Mouse (Mus musculus) cerebellum, adult 8-10 months (tissue): ENCODE measurements around the gene Serpinb9b.
A peak's percentile ranks its signal among the peaks of the same experiment; 100 is the strongest.

Source experiments
- DNase-seq: peaks from one replicate; pipeline ENCODE4 v3.0.0; 2022

Serpinb9b gene

DNA sequence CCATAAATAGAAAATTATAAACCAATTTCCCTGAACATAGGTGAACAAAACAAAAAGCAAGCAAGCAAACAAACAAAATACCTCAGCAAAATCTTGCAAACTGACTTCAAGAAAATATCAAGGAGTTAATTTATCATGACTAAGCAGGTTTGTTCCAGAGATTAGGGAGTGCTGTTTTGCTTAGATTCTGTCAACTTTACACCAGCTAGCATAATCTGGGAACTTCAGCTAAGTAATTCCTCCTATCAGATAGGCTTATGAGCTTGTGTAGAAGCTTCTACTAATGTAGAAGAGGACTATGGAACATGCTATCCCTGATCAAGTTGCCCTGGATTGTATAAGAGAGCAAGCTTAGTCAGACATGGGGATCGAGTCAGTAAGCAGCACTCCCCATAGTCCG is 20.0 kb downstream of the Serpinb9b start:
- no peak for DNase-seq

DNA sequence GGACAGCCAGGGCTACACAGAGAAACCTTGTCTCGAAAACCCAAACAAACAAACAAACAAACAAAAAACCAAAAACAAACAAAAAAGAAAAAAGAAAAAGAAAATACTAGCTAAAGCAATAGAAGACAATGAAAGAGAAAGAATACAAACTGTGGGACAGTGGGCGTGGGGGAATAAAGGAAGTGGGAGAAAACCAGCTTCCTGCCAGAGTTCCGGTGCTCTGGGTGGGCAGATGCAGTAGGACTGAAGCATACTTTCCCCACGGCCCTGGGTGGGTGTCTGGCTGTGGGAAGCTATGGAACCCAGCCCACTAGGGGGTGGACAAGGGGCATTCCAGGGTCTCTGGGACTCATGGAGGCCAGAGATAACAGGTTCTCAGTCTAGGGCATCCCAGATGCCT is 21.0 kb downstream of the Serpinb9b start:
- no peak for DNase-seq

DNA sequence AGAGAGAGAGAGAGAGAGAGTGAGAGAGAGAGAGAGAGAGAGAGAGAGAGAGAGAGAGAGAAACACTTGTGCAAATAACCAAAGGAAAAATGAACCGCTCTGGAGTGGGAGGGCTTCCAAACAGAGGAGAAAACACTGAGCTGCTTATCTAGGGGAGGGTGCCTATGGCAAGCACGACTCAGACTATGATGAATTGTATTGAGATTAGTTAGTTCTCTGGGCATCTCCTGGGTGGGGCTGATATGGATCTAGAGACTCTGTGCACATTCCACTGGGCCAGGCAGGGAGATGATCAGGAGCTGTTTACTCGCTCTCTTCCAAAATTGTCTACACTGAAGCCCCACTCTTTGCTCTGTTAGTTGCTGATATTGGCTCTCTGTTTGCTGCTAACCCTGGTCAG is 24.5 kb downstream of the Serpinb9b start:
- DNase-seq = no peak

DNA sequence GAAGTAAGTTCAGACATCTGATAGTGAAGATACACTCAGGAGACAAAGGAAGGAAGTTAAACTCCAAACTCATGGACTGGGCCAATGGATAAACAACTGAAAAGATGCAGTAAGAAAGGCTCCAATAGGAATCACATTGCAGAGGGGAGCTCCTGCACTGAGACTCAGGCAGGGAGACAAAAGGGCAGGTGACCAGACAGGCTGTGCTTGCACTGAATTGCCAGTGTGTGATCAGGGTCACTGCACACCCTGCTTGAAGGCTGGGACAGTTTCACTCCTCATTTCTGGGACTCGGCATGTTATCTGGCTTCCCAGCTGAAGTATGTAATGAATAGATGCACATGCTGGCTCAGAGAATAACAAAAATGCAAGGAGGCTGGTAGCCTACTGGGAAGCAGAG is 35.8 kb downstream of the Serpinb9b start:
- no peak for DNase-seq

DNA sequence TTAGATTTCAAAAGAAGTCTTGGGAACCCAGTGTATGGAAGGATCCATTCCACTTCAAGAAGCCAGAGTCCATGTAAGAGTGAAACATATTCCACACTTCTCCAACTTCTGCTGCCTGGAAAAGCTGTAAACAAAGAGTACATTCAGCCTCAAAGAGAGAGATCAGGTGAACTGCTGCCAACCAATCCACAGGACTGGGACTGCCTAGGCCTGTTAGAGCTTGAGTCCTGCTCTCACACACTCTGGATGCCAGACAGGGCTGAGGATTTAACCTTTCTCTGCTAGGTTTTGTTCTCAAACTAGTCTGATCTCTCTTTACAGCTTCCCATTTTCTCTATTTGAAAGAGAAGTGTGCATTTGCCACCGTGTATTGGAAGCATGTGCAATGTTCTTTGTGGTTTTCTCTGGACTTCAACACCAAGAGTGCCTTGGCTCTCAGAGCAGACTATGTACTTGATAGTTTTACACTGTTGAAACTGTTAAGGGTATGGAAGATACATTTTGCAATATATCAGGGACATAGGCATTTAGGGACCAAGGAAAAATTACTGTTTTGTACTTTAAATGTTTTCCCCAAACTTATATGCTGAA is 40.3 kb downstream of the Serpinb9b start:
- no peak for DNase-seq

DNA sequence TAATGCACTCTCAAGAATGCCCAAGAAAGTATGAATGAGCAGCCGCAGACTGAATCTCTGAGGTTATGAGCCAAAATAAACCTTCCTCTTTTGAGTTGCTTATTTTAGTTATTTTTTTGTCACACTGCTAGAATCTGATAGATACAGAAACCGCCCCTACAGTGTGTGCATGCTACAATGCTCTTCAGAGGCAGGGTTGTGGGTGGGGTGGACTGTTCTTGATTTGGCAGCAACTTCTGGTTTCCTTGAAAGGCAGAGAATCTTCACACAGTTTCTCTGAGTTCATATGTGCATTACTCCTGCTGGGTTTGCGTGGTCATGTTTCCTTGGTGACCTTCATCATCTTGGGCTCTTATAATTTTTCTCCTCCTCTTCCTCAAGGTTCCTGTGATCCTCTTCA is 40.9 kb downstream of the Serpinb9b start:
- no peak for DNase-seq

DNA sequence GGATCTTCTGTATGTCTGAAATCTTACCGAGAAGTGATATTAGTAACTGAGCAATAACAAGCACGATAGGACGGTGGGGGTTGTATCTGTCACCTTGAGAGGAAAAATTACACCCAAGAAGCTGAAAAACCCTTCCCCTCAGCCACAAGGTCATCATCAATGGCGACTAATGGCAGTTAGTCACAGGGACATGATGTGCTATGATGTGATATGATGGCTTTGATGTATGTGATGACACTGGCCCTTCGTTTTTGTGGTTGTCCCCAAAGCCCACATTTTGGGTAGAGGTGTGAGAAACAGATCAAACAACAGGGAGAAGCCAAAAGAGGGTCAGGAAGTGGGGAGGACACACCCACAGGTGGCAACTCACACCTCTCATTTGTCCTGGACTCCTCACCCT is 44.6 kb downstream of the Serpinb9b start:
- DNase-seq = no peak

DNA sequence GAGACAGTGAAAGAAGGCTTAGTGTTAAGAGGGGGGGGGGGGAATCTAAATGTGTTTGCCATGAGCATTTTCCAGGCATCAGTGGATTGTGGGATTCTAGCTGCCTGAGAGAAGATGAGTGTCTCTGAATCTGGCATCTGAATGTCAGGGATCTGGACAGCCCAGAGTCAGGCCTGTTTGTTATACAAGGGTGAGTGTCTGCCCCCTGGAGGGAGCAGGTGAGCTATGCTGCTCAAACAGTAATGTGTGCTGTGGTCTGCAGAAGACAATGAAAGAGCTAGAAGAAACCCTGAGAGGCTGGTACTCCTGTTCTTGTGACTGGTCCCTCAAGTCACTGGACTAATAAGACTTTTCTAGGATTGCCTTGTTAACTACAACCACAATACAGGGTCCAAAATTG is 46.8 kb downstream of the Serpinb9b start:
- DNase-seq = no peak

DNA sequence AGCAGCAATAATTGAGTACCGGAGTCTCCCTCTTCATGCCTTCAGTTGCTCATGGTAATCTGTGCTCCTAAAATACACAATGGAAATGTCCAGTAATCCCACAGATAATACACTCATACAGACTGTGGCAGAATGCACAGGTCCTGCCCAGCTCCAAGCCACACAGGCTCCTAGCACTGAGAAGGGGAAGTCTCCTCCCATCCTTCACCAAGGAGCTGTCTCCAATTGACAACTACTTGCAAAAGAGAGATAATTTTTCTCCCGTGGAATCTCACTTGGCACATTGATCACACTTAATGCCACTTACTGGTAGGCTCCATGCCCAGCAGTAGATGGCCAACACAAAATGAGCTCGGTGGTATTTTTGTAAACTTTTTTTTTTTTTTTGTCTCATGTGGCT is 49.0 kb downstream of the Serpinb9b start:
- DNase-seq = no peak

DNA sequence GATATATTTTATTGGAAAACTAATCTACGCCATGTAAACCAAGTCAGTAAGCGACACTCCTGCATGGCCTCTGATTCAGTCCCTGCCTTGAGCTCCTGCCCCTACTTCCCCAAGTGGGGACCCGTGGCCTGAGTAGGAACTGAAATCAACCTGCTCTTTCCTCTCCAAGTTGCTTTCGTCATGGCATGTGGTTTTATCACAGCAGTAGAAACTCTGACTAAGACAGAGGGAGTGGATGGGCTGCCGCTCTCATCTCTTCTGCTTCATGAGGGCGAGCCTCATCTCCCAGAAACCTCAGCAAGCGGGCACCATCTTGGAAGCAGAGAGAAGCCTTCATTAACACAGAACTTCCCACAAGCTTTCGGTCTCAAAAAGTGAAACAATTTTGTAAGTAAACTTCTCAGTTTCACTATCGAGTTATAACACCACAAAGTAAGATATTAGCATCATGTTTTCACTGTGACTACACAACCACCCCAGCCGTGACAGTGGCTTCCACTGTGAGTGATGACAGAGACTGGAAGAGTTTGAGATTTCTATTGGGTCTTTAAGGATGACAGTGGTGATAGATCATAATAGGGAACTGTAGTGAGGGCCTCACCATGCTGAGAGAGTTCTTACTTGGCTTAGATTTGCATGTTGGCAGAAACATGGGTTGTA is 49.9 kb downstream of the Serpinb9b start:
- no peak for DNase-seq

DNA sequence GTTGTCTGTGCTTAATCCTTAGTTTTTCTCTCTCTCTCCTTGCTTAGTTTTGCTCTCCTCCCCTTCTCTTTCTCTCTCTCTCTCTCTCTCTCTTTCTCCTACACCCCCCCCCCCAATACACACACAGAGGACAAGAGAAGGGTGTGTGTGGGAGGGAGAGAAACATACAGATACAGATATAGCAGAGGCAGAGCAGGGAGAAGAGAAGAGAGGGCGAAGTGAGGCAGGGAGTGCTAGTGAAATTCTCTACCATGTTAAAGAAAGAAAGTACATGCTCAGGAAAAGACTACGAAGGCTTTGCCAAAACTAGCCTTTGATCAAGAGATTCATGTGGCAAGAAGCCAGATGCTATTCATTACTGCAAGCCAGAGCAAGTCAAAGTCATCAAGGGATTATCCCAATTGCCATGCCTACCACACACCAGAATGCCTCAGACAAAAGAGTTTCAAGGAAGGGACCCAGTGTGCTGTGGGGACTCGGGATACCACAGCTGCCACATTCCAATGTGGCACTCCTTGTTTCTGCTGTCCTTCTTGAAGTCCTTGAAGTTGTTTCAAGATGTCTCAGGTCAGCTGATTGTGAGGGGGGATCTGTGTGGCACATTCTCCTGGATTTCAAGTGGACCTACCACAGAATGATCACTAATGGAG is 51.0 kb downstream of the Serpinb9b start, which contains the start of gene Serpinb1b:
TSS of gene Serpinb1b (plus strand) at position 520 of the 650 bp plus-strand sequence.
- DNase-seq = no peak

DNA sequence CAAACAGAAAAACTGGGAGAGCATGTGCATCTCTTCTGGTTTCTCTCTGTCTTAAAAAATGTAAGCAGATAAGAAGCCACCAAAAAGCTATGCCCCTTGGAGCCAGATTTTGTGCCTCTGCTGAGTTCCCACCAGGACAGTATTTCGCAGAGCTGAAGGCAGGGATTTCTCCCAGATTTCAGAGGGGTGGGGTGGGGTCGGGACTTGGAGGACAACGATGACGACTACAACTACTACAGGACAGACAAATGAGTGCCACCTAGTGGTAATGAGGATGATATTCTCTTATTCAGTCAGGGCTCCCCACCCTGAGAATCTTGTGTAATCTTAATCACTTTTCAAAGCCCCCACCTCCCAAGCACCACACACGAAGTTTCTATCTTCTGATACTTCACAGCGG is 52.2 kb downstream of the Serpinb9b start:
- no peak for DNase-seq

DNA sequence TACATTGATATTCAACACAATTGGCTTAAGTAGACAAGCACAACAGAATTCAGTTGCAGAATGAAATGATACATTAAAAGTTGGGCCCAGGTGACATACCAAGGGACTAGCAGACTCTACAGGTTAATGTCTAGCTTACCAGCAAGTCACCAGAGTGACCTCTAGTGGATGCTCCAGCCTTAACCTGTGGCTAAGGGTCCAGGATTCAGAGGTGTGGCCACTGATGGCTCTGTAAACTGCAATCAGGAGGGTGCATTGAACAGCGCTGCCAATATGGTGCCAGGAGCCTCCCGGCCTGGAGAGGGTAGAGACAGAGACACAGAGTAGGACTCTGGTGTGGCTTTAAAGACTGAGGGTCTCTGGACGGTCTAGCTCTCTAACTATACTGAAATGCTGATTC is 53.1 kb downstream of the Serpinb9b start:
- peak; percentile 20 for DNase-seq

DNA sequence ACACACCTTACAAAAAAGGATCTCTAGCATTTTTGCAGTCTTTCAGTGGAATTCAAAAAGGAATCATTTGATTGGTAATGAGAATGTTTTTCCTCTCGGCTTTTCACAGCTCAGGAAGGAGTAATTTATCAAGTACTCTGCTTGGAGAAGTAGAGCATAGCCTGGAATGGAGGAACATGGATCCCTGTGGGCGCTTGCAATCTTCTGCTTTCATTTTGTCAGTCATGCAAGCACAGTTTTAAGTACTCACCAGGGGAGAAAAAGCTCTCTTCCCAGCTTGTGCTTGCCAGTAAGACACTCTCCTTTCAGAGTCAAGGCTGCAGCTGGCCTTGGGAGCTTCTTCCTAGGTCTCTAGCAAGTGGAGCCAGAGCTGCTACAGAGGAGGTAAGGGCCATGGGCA is 56.6 kb downstream of the Serpinb9b start:
- DNase-seq = no peak

DNA sequence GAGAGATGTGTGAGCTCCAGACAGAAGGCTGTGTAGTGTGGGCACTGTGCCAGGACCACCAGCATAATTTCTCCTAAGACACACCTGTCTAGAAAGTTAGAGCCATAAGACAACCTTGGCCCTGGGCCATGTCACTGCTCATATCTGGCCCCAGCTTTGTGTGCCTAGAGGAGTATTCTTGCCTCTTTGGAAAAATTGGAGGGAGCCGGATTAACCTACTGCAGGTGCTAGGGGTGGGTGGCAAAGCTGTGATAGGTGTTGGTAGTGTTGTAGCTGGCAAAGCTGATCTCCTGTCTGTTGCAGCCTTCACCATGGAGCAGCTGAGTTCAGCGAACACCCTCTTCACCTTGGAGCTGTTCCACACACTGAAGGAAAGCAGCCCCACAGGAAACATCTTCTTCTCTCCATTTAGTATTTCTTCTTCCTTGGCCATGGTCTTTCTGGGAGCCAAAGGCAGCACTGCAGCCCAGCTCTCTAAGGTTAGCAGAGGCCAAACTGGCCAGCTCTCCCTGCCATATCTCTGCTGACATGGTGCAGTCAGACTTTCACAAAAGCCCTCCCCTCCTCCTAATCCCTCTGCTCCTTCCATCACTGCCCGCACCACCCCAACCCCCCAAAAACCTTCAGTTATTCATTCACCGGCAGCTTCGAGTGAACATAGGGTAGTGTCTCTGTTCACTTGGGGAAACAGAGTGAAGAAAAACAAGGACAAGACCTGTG is 57.9 kb downstream of the Serpinb9b start:
- DNase-seq = peak; percentile 36

DNA sequence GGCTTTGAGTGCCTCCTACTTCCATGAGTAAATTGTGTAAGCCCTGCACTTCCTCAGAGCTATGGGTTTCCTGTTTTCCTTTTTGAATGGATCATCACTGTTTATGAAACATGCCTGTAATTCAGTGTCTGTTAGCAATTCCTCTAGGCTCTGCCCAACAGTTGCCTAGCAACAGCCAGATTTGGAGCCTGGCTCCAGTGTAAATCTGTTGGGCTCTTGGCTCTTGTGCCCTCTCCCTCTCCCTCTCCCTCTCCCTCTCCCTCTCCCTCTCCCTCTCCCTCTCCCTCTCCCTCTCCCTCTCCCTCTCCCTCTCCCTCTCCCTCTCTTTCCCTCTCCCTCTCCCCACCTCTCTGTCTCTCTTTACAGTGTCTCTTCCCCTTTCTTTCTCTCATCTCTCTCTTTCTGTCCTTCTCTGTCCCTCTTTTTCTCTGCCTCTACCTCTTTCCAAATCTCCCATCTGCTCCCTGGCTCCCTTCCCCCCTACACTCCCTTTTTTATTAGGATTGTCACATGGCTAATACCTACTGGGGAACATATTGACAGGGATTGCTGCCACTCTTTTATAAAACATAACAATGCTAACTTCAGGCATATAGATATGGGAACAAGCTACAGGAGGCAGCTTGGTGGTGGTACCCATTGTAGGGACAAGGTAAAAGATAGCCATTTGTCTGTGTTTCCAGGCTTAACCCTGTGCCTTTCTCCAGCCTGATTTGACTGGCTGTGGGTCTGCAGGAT is 58.6 kb downstream of the Serpinb9b start:
- peak; percentile 46 for DNase-seq

DNA sequence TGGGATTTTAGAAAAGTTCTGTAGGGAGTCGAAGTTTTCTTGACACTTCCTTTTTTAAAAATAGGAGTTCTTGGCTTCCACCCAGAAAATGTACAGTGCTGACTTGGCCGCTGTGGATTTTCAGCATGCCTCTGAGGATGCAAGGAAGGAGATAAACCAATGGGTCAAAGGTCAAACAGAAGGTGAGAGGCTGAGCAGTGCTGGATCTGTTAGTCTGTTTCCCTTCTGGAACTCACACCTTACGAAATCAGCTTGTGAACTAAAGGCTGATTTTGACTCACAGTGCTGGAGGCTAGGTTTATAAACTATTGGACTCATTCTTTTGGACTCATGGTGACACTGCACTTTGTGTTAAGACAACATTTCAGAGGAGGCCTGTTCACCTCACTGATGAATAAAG is 62.4 kb downstream of the Serpinb9b start:
- DNase-seq = no peak

DNA sequence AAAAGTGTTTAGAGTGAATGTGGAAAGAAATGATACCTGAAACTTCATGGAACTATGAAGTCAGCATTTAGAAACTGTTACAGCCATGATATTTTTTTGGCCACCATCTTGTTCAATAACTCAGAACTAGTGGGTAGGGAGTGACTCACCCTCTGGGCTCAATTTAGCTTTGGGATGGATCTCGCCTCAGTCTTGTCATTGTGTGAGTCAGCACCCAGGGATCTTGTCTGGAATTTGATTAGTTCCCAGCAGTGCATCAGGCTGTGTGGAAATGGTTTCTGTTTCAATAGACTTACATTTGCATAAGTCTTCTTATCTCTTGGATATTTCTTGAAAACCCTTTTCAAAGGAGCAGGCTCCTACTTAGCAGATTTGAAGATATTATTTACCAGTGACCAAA is 63.3 kb downstream of the Serpinb9b start:
- DNase-seq = no peak

DNA sequence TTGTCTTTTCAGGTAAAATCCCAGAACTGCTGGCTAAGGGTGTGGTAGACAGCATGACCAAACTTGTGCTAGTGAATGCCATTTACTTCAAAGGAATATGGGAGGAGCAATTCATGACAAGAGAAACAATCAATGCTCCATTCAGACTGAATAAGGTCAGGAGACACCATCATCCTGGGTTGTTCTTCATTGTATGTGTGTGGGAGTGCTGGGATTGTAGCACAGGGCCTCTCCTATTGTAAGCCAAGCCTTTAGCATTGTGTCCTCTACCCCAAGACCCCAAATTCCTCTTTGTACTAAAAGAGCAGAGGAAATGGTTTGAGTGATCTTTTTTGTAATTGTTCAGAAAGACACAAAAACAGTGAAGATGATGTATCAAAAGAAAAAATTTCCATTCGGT is 64.1 kb downstream of the Serpinb9b start:
- DNase-seq = no peak
